Mouse (Mus musculus): ENCODE results near the gene Btbd2. TPM values are rescaled to one million over a fixed set of nuclear protein-coding genes. Genes with fewer than 3 reads are reported as not detected.
"Not testable (repeated sequence)": the region's sequence is repeated elsewhere in the genome, so short reads cannot be mapped to it uniquely, and the experiment has no call there.

Gene Btbd2
- polyA plus RNA-seq, 1 experiment from 2014 or later: 10.7 TPM

GRCm38 (mm10) chr10:80655406-80656129 lies 1.3 kb downstream of the Btbd2 start:
- ATAC-seq: 0 out of 2 replicates have a peak, but pooled peaks have one; percentile 2
- H3K27me3 ChIP-seq (ENCODE audit: insufficient read depth, low read length): no peaks in the 10 kb centered on the region
- no peaks in the 10 kb centered on the region for H3K36me3 ChIP-seq (replicated peaks; ENCODE audit: insufficient read depth, low read length)
- DNase-seq: no peak
- H3K27ac ChIP-seq (ENCODE audit: low read depth): peak overlapping the region; percentile 80
- TF ChIP-seq EP300 (IDR thresholded peaks at IDR 0.05; ENCODE audit: low read depth) (no peak), CTCF (IDR thresholded peaks at IDR 0.05; ENCODE audit: low read depth) (no peak)
- H3K4me3 ChIP-seq (ENCODE audit: low read depth, low read length): peak overlapping the region; percentile 91
- no peaks in the 10 kb centered on the region for H3K9me3 ChIP-seq (ENCODE audit: low read length)
- peaks cover 31% of the 10 kb centered on the region for H3K4me1 ChIP-seq (ENCODE audit: insufficient read depth)
- H3K9ac ChIP-seq (replicated peaks): peak overlapping the region; percentile 93
- peak overlapping the region; percentile 97 for H3K4me2 ChIP-seq (ENCODE audit: low read depth, low read length)
- 6% methylated on average over 12 of the region's 12 CpGs for WGBS (ENCODE audit: insufficient replicate concordance)

- TF ChIP-seq EP300 (IDR thresholded peaks at IDR 0.05; ENCODE audit: low read depth): no peak
- no peak for TF ChIP-seq CTCF (IDR thresholded peaks at IDR 0.05; ENCODE audit: low read depth)
- H3K9ac ChIP-seq (replicated peaks): no peak overlapping the region
- H3K4me3 ChIP-seq (ENCODE audit: low read depth, low read length): no peak overlapping the region
- 89% methylated on average over 6 of the region's 6 CpGs for WGBS (ENCODE audit: insufficient replicate concordance)
- no peaks in the 10 kb centered on the region for H3K27me3 ChIP-seq (ENCODE audit: insufficient read depth, low read length)
- H3K9me3 ChIP-seq (ENCODE audit: low read length): no peaks in the 10 kb centered on the region
- H3K36me3 ChIP-seq (replicated peaks; ENCODE audit: insufficient read depth, low read length): no peaks in the 10 kb centered on the region
- no peak for ATAC-seq
- no peak overlapping the region for H3K4me2 ChIP-seq (ENCODE audit: low read depth, low read length)
- no peak overlapping the region for H3K27ac ChIP-seq (ENCODE audit: low read depth)
- no peak for DNase-seq
- H3K4me1 ChIP-seq (ENCODE audit: insufficient read depth): peaks cover 31% of the 10 kb centered on the region
Observed at GRCm38 (mm10) chr10:80654866-80655265, 2.0 kb downstream of the Btbd2 start.

- H3K27ac ChIP-seq (ENCODE audit: low read depth): no peak overlapping the region
- peaks cover 22% of the 10 kb centered on the region for H3K4me1 ChIP-seq (ENCODE audit: insufficient read depth)
- no peak overlapping the region for H3K4me3 ChIP-seq (ENCODE audit: low read depth, low read length)
- H3K9ac ChIP-seq (replicated peaks): 0 out of 2 replicates have a peak overlapping the region, but pooled peaks have one; percentile 17
- H3K4me2 ChIP-seq (ENCODE audit: low read depth, low read length): no peak overlapping the region
- no peak for TF ChIP-seq EP300 (IDR thresholded peaks at IDR 0.05; ENCODE audit: low read depth)
- no peak for TF ChIP-seq CTCF (IDR thresholded peaks at IDR 0.05; ENCODE audit: low read depth)
- H3K36me3 ChIP-seq (replicated peaks; ENCODE audit: insufficient read depth, low read length): no peaks in the 10 kb centered on the region
- no peak for DNase-seq
- 75% methylated on average over 6 of the region's 6 CpGs for WGBS (ENCODE audit: insufficient replicate concordance)
- H3K9me3 ChIP-seq (ENCODE audit: low read length): no peaks in the 10 kb centered on the region
- no peaks in the 10 kb centered on the region for H3K27me3 ChIP-seq (ENCODE audit: insufficient read depth, low read length)
- no peak for ATAC-seq
Observed at GRCm38 (mm10) chr10:80653156-80653720, 3.6 kb downstream of the Btbd2 start.

GRCm38 (mm10) chr10:80650392-80650791 lies 6.5 kb downstream of the Btbd2 start:
- Histone ChIP-seq H3K4me2 (ENCODE audit: low read depth, low read length) (no peak overlapping the region), H3K36me3 (replicated peaks; ENCODE audit: insufficient read depth, low read length) (peaks cover 1% of the 10 kb centered on the region; the same call in 1 of the 2 replicates), H3K9me3 (ENCODE audit: low read length) (no peaks in the 10 kb centered on the region), H3K4me3 (ENCODE audit: low read depth, low read length) (no peak overlapping the region), H3K27ac (ENCODE audit: low read depth) (no peak overlapping the region), H3K27me3 (ENCODE audit: insufficient read depth, low read length) (no peaks in the 10 kb centered on the region), H3K4me1 (ENCODE audit: insufficient read depth) (peaks cover 6% of the 10 kb centered on the region), H3K9ac (replicated peaks) (no peak overlapping the region)
- DNase-seq (no peak), ATAC-seq (no peak)
- WGBS (ENCODE audit: insufficient replicate concordance): 86% methylated on average over 10 of the region's 10 CpGs
- TF ChIP-seq CTCF (IDR thresholded peaks at IDR 0.05; ENCODE audit: low read depth): no peak
- TF ChIP-seq EP300 (IDR thresholded peaks at IDR 0.05; ENCODE audit: low read depth): no peak

GRCm38 (mm10) chr10:80649910-80650309 lies 7.0 kb downstream of the Btbd2 start:
- not testable (repeated sequence) for H3K4me1 ChIP-seq (ENCODE audit: insufficient read depth); H3K27me3 ChIP-seq (ENCODE audit: insufficient read depth, low read length); ATAC-seq; DNase-seq; H3K4me3 ChIP-seq (ENCODE audit: low read depth, low read length); H3K36me3 ChIP-seq (replicated peaks; ENCODE audit: insufficient read depth, low read length); H3K27ac ChIP-seq (ENCODE audit: low read depth); H3K9me3 ChIP-seq (ENCODE audit: low read length); H3K9ac ChIP-seq (replicated peaks); H3K4me2 ChIP-seq (ENCODE audit: low read depth, low read length)
- 75% methylated on average over 6 of the region's 6 CpGs for whole genome bisulfite sequencing (ENCODE audit: insufficient replicate concordance)

- 74% methylated on average over 10 of the region's 10 CpGs for WGBS (ENCODE audit: insufficient replicate concordance)
- TF ChIP-seq CTCF (IDR thresholded peaks at IDR 0.05; ENCODE audit: low read depth) (no peak), EP300 (IDR thresholded peaks at IDR 0.05; ENCODE audit: low read depth) (no peak)
- no peak overlapping the region for H3K4me3 ChIP-seq (ENCODE audit: low read depth, low read length)
- DNase-seq (peak; percentile 39), ATAC-seq (peak; percentile 63)
- H3K9ac ChIP-seq (replicated peaks): no peak overlapping the region
- no peaks in the 10 kb centered on the region for H3K4me1 ChIP-seq (ENCODE audit: insufficient read depth)
- H3K36me3 ChIP-seq (replicated peaks; ENCODE audit: insufficient read depth, low read length): peaks cover 17% of the 10 kb centered on the region; the same call in 1 of the 2 replicates
- H3K4me2 ChIP-seq (ENCODE audit: low read depth, low read length): no peak overlapping the region
- no peaks in the 10 kb centered on the region for H3K27me3 ChIP-seq (ENCODE audit: insufficient read depth, low read length)
- no peak overlapping the region for H3K27ac ChIP-seq (ENCODE audit: low read depth)
- H3K9me3 ChIP-seq (ENCODE audit: low read length): no peaks in the 10 kb centered on the region
Observed at GRCm38 (mm10) chr10:80646936-80647335, 9.9 kb downstream of the Btbd2 start.

Measured in liver, postnatal 0 days (tissue).